Mouse (Mus musculus): ENCODE measurements around the gene Aoc3.

DNA sequence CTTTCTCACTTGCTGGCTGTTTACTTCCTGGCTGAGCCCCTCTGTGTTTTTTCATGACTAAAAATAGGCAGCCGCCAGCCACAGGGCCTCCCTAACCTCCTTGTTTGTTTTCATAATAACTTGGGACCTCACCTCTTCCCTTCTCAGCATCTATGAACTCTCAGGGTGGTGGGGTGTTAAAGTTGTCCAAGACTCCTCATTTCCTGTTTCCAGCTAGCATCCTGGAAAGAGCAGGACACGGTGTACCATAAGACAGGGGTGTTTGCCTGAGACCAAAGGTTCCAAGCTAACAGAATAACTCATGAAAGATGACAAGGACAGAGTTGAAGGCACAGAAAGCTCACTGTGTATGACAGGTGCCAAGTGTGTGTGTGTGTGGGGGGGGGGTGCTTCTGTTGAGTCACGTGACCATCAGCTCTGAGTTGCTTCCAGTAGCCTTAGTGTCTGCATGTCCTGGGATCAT is 30.3 kb downstream of the Aoc3 start:
- no peak for TF ChIP-seq CTCF (conservative IDR thresholded peaks at IDR 0.05; ENCODE audit: insufficient read depth, insufficient read length, low read depth, low read length)
- TF ChIP-seq POLR2A (IDR thresholded peaks at IDR 0.05; ENCODE audit: low read depth, low read length): no peak
